8 mouse cellular contexts compared by ENCODE assay signal in the genomic region with DNA sequence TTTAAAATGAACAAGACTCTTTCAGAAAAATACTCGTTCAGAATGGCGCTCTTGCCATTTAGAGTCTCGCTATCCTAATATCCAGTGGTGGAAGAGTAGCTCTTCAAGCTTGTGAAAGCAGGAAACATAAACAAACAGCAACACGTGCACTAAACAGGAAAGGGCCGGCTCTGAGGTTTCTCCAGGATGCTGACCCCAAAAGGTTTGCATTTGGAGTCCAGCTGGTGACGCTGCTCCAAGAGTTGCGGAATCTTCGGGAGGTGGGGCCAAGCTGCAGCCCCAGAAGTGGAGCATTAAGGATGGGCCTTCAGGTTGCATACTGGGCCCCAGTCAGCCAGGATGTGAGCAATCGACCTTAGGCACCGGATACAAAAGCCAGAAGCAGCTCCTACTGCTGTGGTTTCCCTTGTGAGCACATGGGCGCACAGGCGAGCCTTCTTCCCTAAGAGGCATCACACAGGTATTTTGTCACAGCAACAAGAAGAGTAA.
DNase-seq lines count a peak whose midpoint lies in the region; ATAC-seq and TF ChIP-seq lines count a peak whose summit lies in the region.

No protein-coding gene starts in this region.

- H3K36me3 ChIP-seq in embryonic facial prominence, embryonic 13.5 days, result peaks cover 5% of the 10 kb centered on the region; the same call in 1 of the 2 replicates
- H3K36me3 ChIP-seq in intestine, embryonic 16.5 days (ENCODE audit: control insufficient read depth, insufficient read depth, low read length), result no peaks in the 10 kb centered on the region
- H3K36me3 ChIP-seq in hindbrain, postnatal 0 days (ENCODE audit: insufficient read depth, low read length), result no peaks in the 10 kb centered on the region

- peak; percentile 69 for DNase-seq in T-cell, adult 2 months (ENCODE audit: low spot score)
- peak; percentile 28 for DNase-seq in lung, adult 2 months
- DNase-seq in retina, postnatal 1 day, result no peak
- no peak for DNase-seq in hindbrain, postnatal 0 days (ENCODE audit: low spot score)
- DNase-seq in ovary, adult 18-20 months (ENCODE audit: low spot score), result no peak
- DNase-seq in layer of hippocampus, postnatal 36 days, result no peak

- no peaks in the 10 kb centered on the region for H3K27me3 ChIP-seq in embryonic facial prominence, embryonic 13.5 days
- no peaks in the 10 kb centered on the region for H3K27me3 ChIP-seq in intestine, embryonic 16.5 days (replicated peaks; ENCODE audit: control insufficient read depth, insufficient read depth, low read length)
- no peaks in the 10 kb centered on the region for H3K27me3 ChIP-seq in hindbrain, postnatal 0 days (ENCODE audit: insufficient read depth, low read length)

- peaks cover 70% of the 10 kb centered on the region for H3K4me1 ChIP-seq in embryonic facial prominence, embryonic 13.5 days
- peaks cover 39% of the 10 kb centered on the region for H3K4me1 ChIP-seq in intestine, embryonic 16.5 days (ENCODE audit: control insufficient read depth, insufficient read depth, low read length)
- H3K4me1 ChIP-seq in lung, adult 2 months (ENCODE audit: control insufficient read depth, insufficient read depth, low read length), result peaks cover 27% of the 10 kb centered on the region
- no peaks in the 10 kb centered on the region; the same call in 1 of the 2 replicates for H3K4me1 ChIP-seq in hindbrain, postnatal 0 days (ENCODE audit: insufficient read depth, low read length)

- no peak overlapping the region for H3K4me3 ChIP-seq in embryonic facial prominence, embryonic 13.5 days
- no peak overlapping the region for H3K4me3 ChIP-seq in intestine, embryonic 16.5 days (ENCODE audit: low read length)
- H3K4me3 ChIP-seq in lung, adult 2 months (replicated peaks; ENCODE audit: extremely low read depth, low read depth, low read length), result no peak overlapping the region
- no peak overlapping the region for H3K4me3 ChIP-seq in hindbrain, postnatal 0 days (ENCODE audit: low read length)

- peak overlapping the region; percentile 88 for H3K27ac ChIP-seq in embryonic facial prominence, embryonic 13.5 days
- peak overlapping the region; percentile 46 for H3K27ac ChIP-seq in intestine, embryonic 16.5 days (ENCODE audit: low read length)
- no peak overlapping the region for H3K27ac ChIP-seq in hindbrain, postnatal 0 days

- ATAC-seq in embryonic facial prominence, embryonic 13.5 days (ENCODE audit: insufficient number of reproducible peaks, insufficient read depth, low FRiP score, low TSS enrichment, low read depth), result no peak
- peak; percentile 56 for ATAC-seq in intestine, embryonic 16.5 days
- ATAC-seq in hindbrain, postnatal 0 days, result no peak

- TF ChIP-seq POLR2A in lung, adult 2 months (IDR thresholded peaks at IDR 0.05; ENCODE audit: borderline replicate concordance, extremely low read depth, low read depth, low read length), result no peak

- H3K9me3 ChIP-seq in embryonic facial prominence, embryonic 13.5 days, result no peaks in the 10 kb centered on the region
- H3K9me3 ChIP-seq in intestine, embryonic 16.5 days (ENCODE audit: control insufficient read depth, low read length), result no peaks in the 10 kb centered on the region
- no peaks in the 10 kb centered on the region for H3K9me3 ChIP-seq in hindbrain, postnatal 0 days (ENCODE audit: low read length)

- H3K4me2 ChIP-seq in embryonic facial prominence, embryonic 13.5 days, result peak overlapping the region; percentile 18; the same call in 1 of the 2 replicates
- no peak overlapping the region for H3K4me2 ChIP-seq in intestine, embryonic 16.5 days (ENCODE audit: low read depth, low read length)
- no peak overlapping the region for H3K4me2 ChIP-seq in hindbrain, postnatal 0 days (ENCODE audit: low read depth, low read length)

- no peak overlapping the region for H3K9ac ChIP-seq in embryonic facial prominence, embryonic 13.5 days
- H3K9ac ChIP-seq in intestine, embryonic 16.5 days (ENCODE audit: low read depth, low read length), result no peak overlapping the region
- no peak overlapping the region for H3K9ac ChIP-seq in hindbrain, postnatal 0 days (replicated peaks; ENCODE audit: low read length)

- no peak for TF ChIP-seq CTCF in lung, adult 2 months (IDR thresholded peaks at IDR 0.05; ENCODE audit: insufficient read depth, low read length)
- no peak for TF ChIP-seq CTCF in hindbrain, postnatal 0 days (IDR thresholded peaks at IDR 0.05; ENCODE audit: low read depth)

- WGBS in embryonic facial prominence, embryonic 13.5 days, result 38% methylated on average over 12 of the region's 12 CpGs
- 41% methylated on average over 12 of the region's 12 CpGs for WGBS in intestine, embryonic 16.5 days
- WGBS in lung, adult 2 months, result 37% methylated on average over 12 of the region's 12 CpGs
- WGBS in hindbrain, postnatal 0 days, result 79% methylated on average over 12 of the region's 12 CpGs

Comparison
In these comparisons a context has a peak if more than half of its experiments do, and no peak if none do; other contexts are left out.
1. DNase-seq: peak in T-cell, adult 2 months (single experiment) and lung, adult 2 months (single experiment); none in retina, postnatal 1 day (single experiment), hindbrain, postnatal 0 days (single experiment), ovary, adult 18-20 months (single experiment) and layer of hippocampus, postnatal 36 days (0 of 2).